ENCODE assay signal across 19 mouse cellular contexts in genomic region chr19:41164447-41165095, GRCm38 (mm10). TPM values are rescaled to one million over a fixed set of nuclear protein-coding genes. Genes with fewer than 3 reads are reported as not detected.
DNase-seq lines count a peak whose midpoint lies in the region; ATAC-seq lines count a peak whose summit lies in the region.
"Had no signal": no experiment of that assay in that cellular context is flagged by ENCODE, and none has a peak within 500 bp of the region (broad histone marks: within the 10 kb centered on the region; RNA-seq: fewer than 3 reads in every experiment).

No protein-coding gene starts in this region.

- H3K4me2 ChIP-seq in forebrain, embryonic 12.5 days = no peak overlapping the region
- no peak overlapping the region for H3K4me2 ChIP-seq in hindbrain, embryonic 14.5 days (replicated peaks)
- no peak overlapping the region for H3K4me2 ChIP-seq in midbrain, embryonic 15.5 days
- H3K4me2 ChIP-seq: heart, embryonic 11.5 days had no signal

- H3K9ac ChIP-seq in forebrain, embryonic 12.5 days = no peak overlapping the region
- no peak overlapping the region for H3K9ac ChIP-seq in hindbrain, embryonic 14.5 days
- no peak overlapping the region for H3K9ac ChIP-seq in midbrain, embryonic 15.5 days

- no peaks in the 10 kb centered on the region for H3K36me3 ChIP-seq in forebrain, embryonic 12.5 days (replicated peaks)
- no peaks in the 10 kb centered on the region for H3K36me3 ChIP-seq in hindbrain, embryonic 14.5 days (replicated peaks; ENCODE audit: control insufficient read depth, insufficient read depth)
- H3K36me3 ChIP-seq in midbrain, embryonic 15.5 days (replicated peaks) = no peaks in the 10 kb centered on the region

- peak; percentile 39 for DNase-seq in embryo, embryonic 11 days
- DNase-seq in embryo, embryonic 10 days (ENCODE audit: low spot score) = no peak
- DNase-seq in hindbrain, embryonic 14.5 days (ENCODE audit: low spot score) = peak; percentile 35
- no peak for DNase-seq in thymus, postnatal 4 days
- DNase-seq in adrenal gland, adult 18-20 months (ENCODE audit: low spot score in 2 of 2) = no peak
- DNase-seq: cerebellum, postnatal 36 days; gastrocnemius, postnatal 10 days; heart, postnatal 36 days; kidney, adult 18-20 months; kidney, postnatal 14 days; lung, postnatal 4 days had no signal

- peaks cover 24% of the 10 kb centered on the region for H3K4me1 ChIP-seq in forebrain, embryonic 12.5 days
- peaks cover 17% of the 10 kb centered on the region for H3K4me1 ChIP-seq in hindbrain, embryonic 14.5 days (replicated peaks; ENCODE audit: control insufficient read depth, insufficient read depth, low read length)
- H3K4me1 ChIP-seq in midbrain, embryonic 15.5 days = peaks cover 21% of the 10 kb centered on the region

- ATAC-seq in forebrain, embryonic 12.5 days (ENCODE audit: low FRiP score) = peak; percentile 70; the same call in 1 of the 2 replicates
- ATAC-seq in hindbrain, embryonic 14.5 days (ENCODE audit: low FRiP score) = no peak
- peak; percentile 65; the same call in 1 of the 2 replicates for ATAC-seq in midbrain, embryonic 15.5 days (replicated peaks)
- ATAC-seq in megakaryocyte progenitor cell, adult 5-6 weeks (replicated peaks; ENCODE audit: poor library complexity) = no peak
- ATAC-seq: activated CD4-positive, CD25-positive, alpha-beta regulatory T cell, adult 4 months had no signal

- WGBS in forebrain, embryonic 12.5 days = 11% methylated on average over 10 of the region's 10 CpGs
- WGBS in hindbrain, embryonic 14.5 days = 24% methylated on average over 10 of the region's 10 CpGs
- WGBS in midbrain, embryonic 15.5 days = 14% methylated on average over 10 of the region's 10 CpGs

- no peaks in the 10 kb centered on the region for H3K9me3 ChIP-seq in forebrain, embryonic 12.5 days
- no peaks in the 10 kb centered on the region for H3K9me3 ChIP-seq in hindbrain, embryonic 14.5 days (ENCODE audit: control insufficient read depth, low read length)
- H3K9me3 ChIP-seq in midbrain, embryonic 15.5 days = no peaks in the 10 kb centered on the region

- H3K27me3 ChIP-seq in forebrain, embryonic 12.5 days = peaks cover 72% of the 10 kb centered on the region
- H3K27me3 ChIP-seq in hindbrain, embryonic 14.5 days (ENCODE audit: control insufficient read depth, insufficient read depth, low read length) = 0 out of 2 replicates have a peak, but pooled peaks cover 3% of the 10 kb centered on the region
- H3K27me3 ChIP-seq in midbrain, embryonic 15.5 days (replicated peaks) = peaks cover 24% of the 10 kb centered on the region

- peak overlapping the region; percentile 27; the same call in 1 of the 2 replicates for H3K27ac ChIP-seq in forebrain, embryonic 12.5 days
- no peak overlapping the region for H3K27ac ChIP-seq in hindbrain, embryonic 14.5 days
- H3K27ac ChIP-seq in midbrain, embryonic 15.5 days = peak overlapping the region; percentile 8

- H3K4me3 ChIP-seq in forebrain, embryonic 12.5 days (replicated peaks) = no peak overlapping the region
- H3K4me3 ChIP-seq in hindbrain, embryonic 14.5 days (replicated peaks; ENCODE audit: low read length) = no peak overlapping the region
- no peak overlapping the region for H3K4me3 ChIP-seq in midbrain, embryonic 15.5 days
- H3K4me3 ChIP-seq: myocyte had no signal

RNA-seq across cellular contexts. Expression of gene Tll2, which starts 42.1 kb away (rescaled TPM):
- 0.83 and 0.86 TPM in 2 replicates for polyA plus RNA-seq in forebrain, embryonic 12.5 days (2016; fragmentation: Nextera tagmentation; extraction: Ambion mirVana)
- polyA plus RNA-seq in hindbrain, embryonic 14.5 days (2014; fragmentation: Nextera tagmentation; extraction: Ambion mirVana) = 0.59 and 1.3 TPM in 2 replicates
- polyA plus RNA-seq in midbrain, embryonic 15.5 days (2015; fragmentation: Nextera tagmentation; extraction: Ambion mirVana) = 1.3 and 1.6 TPM in 2 replicates
- total RNA-seq in megakaryocyte progenitor cell, adult 5-6 weeks (2015) = 0.05 TPM in 1 of 2 replicates, not detected in the other
- total RNA-seq in megakaryocyte progenitor cell, adult 5-6 weeks (2017) = not detected in 2 replicates
- total RNA-seq in adrenal gland, adult 18-20 months (2021) = under 1 TPM in 1 of 2 experiments, not detected in 1; 0.06 TPM
- total RNA-seq: CH12.LX had no signal
- polyA plus RNA-seq: activated CD4-positive, CD25-positive, alpha-beta regulatory T cell, adult 4 months; heart, embryonic 11.5 days; liver, embryonic 16.5 days; myocyte had no signal

Comparison
In these comparisons a context has a peak if more than half of its experiments do, and no peak if none do; other contexts are left out.
1. DNase-seq: peak in embryo, embryonic 11 days (single experiment) and hindbrain, embryonic 14.5 days (single experiment); none in embryo, embryonic 10 days (single experiment), thymus, postnatal 4 days (single experiment) and adrenal gland, adult 18-20 months (0 of 2).
2. ATAC-seq: peak in forebrain, embryonic 12.5 days (single experiment) and midbrain, embryonic 15.5 days (single experiment); none in hindbrain, embryonic 14.5 days (single experiment) and megakaryocyte progenitor cell, adult 5-6 weeks (single experiment).